Mouse (Mus musculus): ENCODE results near the gene Nabp1. TPM values are rescaled to one million over a fixed set of nuclear protein-coding genes. Genes with fewer than 3 reads are reported as not detected.

The Nabp1 gene
- polyA plus RNA-seq, 1 experiment from 2014 or later: 8.8 TPM

- Histone ChIP-seq H3K4me1 (ENCODE audit: control insufficient read depth, insufficient read depth, low read length) (no peaks in the 10 kb centered on the region), H3K36me3 (ENCODE audit: control insufficient read depth, insufficient read depth, low read length) (no peaks in the 10 kb centered on the region), H3K27ac (ENCODE audit: low read depth, low read length) (no peak overlapping the region), H3K9me3 (ENCODE audit: control insufficient read depth, low read length) (no peaks in the 10 kb centered on the region), H3K27me3 (ENCODE audit: control insufficient read depth, insufficient read depth, low read length) (no peaks in the 10 kb centered on the region), H3K4me2 (ENCODE audit: low read depth) (no peak overlapping the region), H3K9ac (ENCODE audit: low read length) (no peak overlapping the region), H3K4me3 (ENCODE audit: low read depth, low read length) (no peak overlapping the region)
- DNase-seq (ENCODE audit: low spot score) (no peak), ATAC-seq (ENCODE audit: insufficient read depth, low FRiP score, low TSS enrichment) (no peak)
- WGBS: 87% methylated on average over 7 of the region's 7 CpGs
These were observed 35.0 kb upstream of the Nabp1 start for GRCm38 (mm10) chr1:51513059-51513713.

- Histone ChIP-seq H3K27ac (ENCODE audit: low read depth, low read length) (no peak overlapping the region), H3K4me1 (ENCODE audit: control insufficient read depth, insufficient read depth, low read length) (no peaks in the 10 kb centered on the region), H3K4me2 (ENCODE audit: low read depth) (no peak overlapping the region), H3K27me3 (ENCODE audit: control insufficient read depth, insufficient read depth, low read length) (no peaks in the 10 kb centered on the region), H3K9ac (ENCODE audit: low read length) (no peak overlapping the region), H3K9me3 (ENCODE audit: control insufficient read depth, low read length) (no peaks in the 10 kb centered on the region), H3K4me3 (ENCODE audit: low read depth, low read length) (no peak overlapping the region), H3K36me3 (ENCODE audit: control insufficient read depth, insufficient read depth, low read length) (no peaks in the 10 kb centered on the region)
- ATAC-seq (ENCODE audit: insufficient read depth, low FRiP score, low TSS enrichment) (no peak), DNase-seq (ENCODE audit: low spot score) (no peak)
- 87% methylated on average over 2 of the region's 2 CpGs for WGBS
These were observed 34.1 kb upstream of the Nabp1 start for GRCm38 (mm10) chr1:51512326-51512725.

GRCm38 (mm10) chr1:51509776-51510175, 31.6 kb upstream of the Nabp1 start:
- Histone ChIP-seq H3K36me3 (ENCODE audit: control insufficient read depth, insufficient read depth, low read length) (no peaks in the 10 kb centered on the region), H3K9me3 (ENCODE audit: control insufficient read depth, low read length) (no peaks in the 10 kb centered on the region), H3K4me1 (ENCODE audit: control insufficient read depth, insufficient read depth, low read length) (no peaks in the 10 kb centered on the region), H3K9ac (ENCODE audit: low read length) (no peak overlapping the region), H3K27me3 (ENCODE audit: control insufficient read depth, insufficient read depth, low read length) (no peaks in the 10 kb centered on the region), H3K4me3 (ENCODE audit: low read depth, low read length) (no peak overlapping the region), H3K27ac (ENCODE audit: low read depth, low read length) (no peak overlapping the region), H3K4me2 (ENCODE audit: low read depth) (no peak overlapping the region)
- WGBS: 86% methylated on average over 8 of the region's 8 CpGs
- ATAC-seq (ENCODE audit: insufficient read depth, low FRiP score, low TSS enrichment) (no peak), DNase-seq (ENCODE audit: low spot score) (no peak)

- no peak overlapping the region for H3K27ac ChIP-seq (ENCODE audit: low read depth, low read length)
- DNase-seq (ENCODE audit: low spot score): peak; percentile 13
- H3K9ac ChIP-seq (ENCODE audit: low read length): no peak overlapping the region
These were observed 30.9 kb upstream of the Nabp1 start for GRCm38 (mm10) chr1:51509083-51509482.

GRCm38 (mm10) chr1:51508543-51508942, 30.3 kb upstream of the Nabp1 start:
- H3K4me2 ChIP-seq (ENCODE audit: low read depth): no peak overlapping the region
- H3K9ac ChIP-seq (ENCODE audit: low read length): no peak overlapping the region
- 82% methylated on average over 3 of the region's 3 CpGs for WGBS
- H3K4me3 ChIP-seq (ENCODE audit: low read depth, low read length): no peak overlapping the region
- no peak overlapping the region for H3K27ac ChIP-seq (ENCODE audit: low read depth, low read length)
- DNase-seq (ENCODE audit: low spot score): no peak
- no peaks in the 10 kb centered on the region for H3K4me1 ChIP-seq (ENCODE audit: control insufficient read depth, insufficient read depth, low read length)
- no peaks in the 10 kb centered on the region for H3K9me3 ChIP-seq (ENCODE audit: control insufficient read depth, low read length)
- ATAC-seq (ENCODE audit: insufficient read depth, low FRiP score, low TSS enrichment): no peak
- no peaks in the 10 kb centered on the region for H3K36me3 ChIP-seq (ENCODE audit: control insufficient read depth, insufficient read depth, low read length)
- H3K27me3 ChIP-seq (ENCODE audit: control insufficient read depth, insufficient read depth, low read length): no peaks in the 10 kb centered on the region

More at GRCm38 (mm10) chr1:51509083-51509482, 30.9 kb upstream of the Nabp1 start:
- no peak overlapping the region for H3K4me3 ChIP-seq (ENCODE audit: low read depth, low read length)
- no peaks in the 10 kb centered on the region for H3K36me3 ChIP-seq (ENCODE audit: control insufficient read depth, insufficient read depth, low read length)
- no peaks in the 10 kb centered on the region for H3K9me3 ChIP-seq (ENCODE audit: control insufficient read depth, low read length)
- ATAC-seq (ENCODE audit: insufficient read depth, low FRiP score, low TSS enrichment): no peak
- H3K4me2 ChIP-seq (ENCODE audit: low read depth): no peak overlapping the region
- no peaks in the 10 kb centered on the region for H3K4me1 ChIP-seq (ENCODE audit: control insufficient read depth, insufficient read depth, low read length)
- no peaks in the 10 kb centered on the region for H3K27me3 ChIP-seq (ENCODE audit: control insufficient read depth, insufficient read depth, low read length)
- 50% methylated on average over 7 of the region's 7 CpGs for WGBS

- DNase-seq (ENCODE audit: low spot score): no peak
These were observed 29.2 kb upstream of the Nabp1 start for GRCm38 (mm10) chr1:51507436-51507835.

GRCm38 (mm10) chr1:51506236-51506635, 28.0 kb upstream of the Nabp1 start:
- Histone ChIP-seq H3K9ac (ENCODE audit: low read length) (no peak overlapping the region), H3K9me3 (ENCODE audit: control insufficient read depth, low read length) (no peaks in the 10 kb centered on the region), H3K36me3 (ENCODE audit: control insufficient read depth, insufficient read depth, low read length) (no peaks in the 10 kb centered on the region), H3K27me3 (ENCODE audit: control insufficient read depth, insufficient read depth, low read length) (no peaks in the 10 kb centered on the region), H3K4me1 (ENCODE audit: control insufficient read depth, insufficient read depth, low read length) (no peaks in the 10 kb centered on the region), H3K4me2 (ENCODE audit: low read depth) (no peak overlapping the region), H3K4me3 (ENCODE audit: low read depth, low read length) (no peak overlapping the region), H3K27ac (ENCODE audit: low read depth, low read length) (no peak overlapping the region)
- 85% methylated on average over 4 of the region's 4 CpGs for WGBS
- no peak for ATAC-seq (ENCODE audit: insufficient read depth, low FRiP score, low TSS enrichment)
- DNase-seq (ENCODE audit: low spot score): no peak

More at GRCm38 (mm10) chr1:51507436-51507835, 29.2 kb upstream of the Nabp1 start:
- Histone ChIP-seq H3K27ac (ENCODE audit: low read depth, low read length) (no peak overlapping the region), H3K4me1 (ENCODE audit: control insufficient read depth, insufficient read depth, low read length) (no peaks in the 10 kb centered on the region), H3K4me2 (ENCODE audit: low read depth) (no peak overlapping the region), H3K9ac (ENCODE audit: low read length) (no peak overlapping the region), H3K9me3 (ENCODE audit: control insufficient read depth, low read length) (no peaks in the 10 kb centered on the region), H3K4me3 (ENCODE audit: low read depth, low read length) (no peak overlapping the region), H3K27me3 (ENCODE audit: control insufficient read depth, insufficient read depth, low read length) (no peaks in the 10 kb centered on the region), H3K36me3 (ENCODE audit: control insufficient read depth, insufficient read depth, low read length) (no peaks in the 10 kb centered on the region)
- ATAC-seq (ENCODE audit: insufficient read depth, low FRiP score, low TSS enrichment): no peak
- 90% methylated on average over 5 of the region's 5 CpGs for WGBS

GRCm38 (mm10) chr1:51505632-51506031, 27.4 kb upstream of the Nabp1 start:
- Histone ChIP-seq H3K9me3 (ENCODE audit: control insufficient read depth, low read length) (no peaks in the 10 kb centered on the region), H3K36me3 (ENCODE audit: control insufficient read depth, insufficient read depth, low read length) (no peaks in the 10 kb centered on the region), H3K27me3 (ENCODE audit: control insufficient read depth, insufficient read depth, low read length) (no peaks in the 10 kb centered on the region), H3K27ac (ENCODE audit: low read depth, low read length) (no peak overlapping the region), H3K4me1 (ENCODE audit: control insufficient read depth, insufficient read depth, low read length) (no peaks in the 10 kb centered on the region), H3K4me2 (ENCODE audit: low read depth) (no peak overlapping the region), H3K9ac (ENCODE audit: low read length) (no peak overlapping the region), H3K4me3 (ENCODE audit: low read depth, low read length) (no peak overlapping the region)
- WGBS: 83% methylated on average over 1 of the region's 1 CpGs
- ATAC-seq (ENCODE audit: insufficient read depth, low FRiP score, low TSS enrichment): no peak
- no peak for DNase-seq (ENCODE audit: low spot score)

- no peak overlapping the region for H3K27ac ChIP-seq (ENCODE audit: low read depth, low read length)
- no peak for DNase-seq (ENCODE audit: low spot score)
- ATAC-seq (ENCODE audit: insufficient read depth, low FRiP score, low TSS enrichment): no peak
- H3K27me3 ChIP-seq (ENCODE audit: control insufficient read depth, insufficient read depth, low read length): no peaks in the 10 kb centered on the region
- H3K9me3 ChIP-seq (ENCODE audit: control insufficient read depth, low read length): no peaks in the 10 kb centered on the region
- no peaks in the 10 kb centered on the region for H3K36me3 ChIP-seq (ENCODE audit: control insufficient read depth, insufficient read depth, low read length)
- H3K9ac ChIP-seq (ENCODE audit: low read length): no peak overlapping the region
- WGBS: 88% methylated on average over 2 of the region's 2 CpGs
- no peak overlapping the region for H3K4me2 ChIP-seq (ENCODE audit: low read depth)
- no peak overlapping the region for H3K4me3 ChIP-seq (ENCODE audit: low read depth, low read length)
- no peaks in the 10 kb centered on the region for H3K4me1 ChIP-seq (ENCODE audit: control insufficient read depth, insufficient read depth, low read length)
These were observed 24.8 kb upstream of the Nabp1 start for GRCm38 (mm10) chr1:51503055-51503454.
